Mouse (Mus musculus) frontal cortex, postnatal 14 days (tissue): ENCODE data around the gene Ddx58.

Source experiments
- DNase-seq, 2 experiments: peaks; one replicate each; pipeline ENCODE4 v3.0.0; 2022; ENCODE audit warnings: low spot score in 2 of 2

Ddx58 gene

GRCm38 (mm10) chr4:40234256-40234655 lies 5.4 kb downstream of the Ddx58 start:
- no peak for DNase-seq

DNA sequence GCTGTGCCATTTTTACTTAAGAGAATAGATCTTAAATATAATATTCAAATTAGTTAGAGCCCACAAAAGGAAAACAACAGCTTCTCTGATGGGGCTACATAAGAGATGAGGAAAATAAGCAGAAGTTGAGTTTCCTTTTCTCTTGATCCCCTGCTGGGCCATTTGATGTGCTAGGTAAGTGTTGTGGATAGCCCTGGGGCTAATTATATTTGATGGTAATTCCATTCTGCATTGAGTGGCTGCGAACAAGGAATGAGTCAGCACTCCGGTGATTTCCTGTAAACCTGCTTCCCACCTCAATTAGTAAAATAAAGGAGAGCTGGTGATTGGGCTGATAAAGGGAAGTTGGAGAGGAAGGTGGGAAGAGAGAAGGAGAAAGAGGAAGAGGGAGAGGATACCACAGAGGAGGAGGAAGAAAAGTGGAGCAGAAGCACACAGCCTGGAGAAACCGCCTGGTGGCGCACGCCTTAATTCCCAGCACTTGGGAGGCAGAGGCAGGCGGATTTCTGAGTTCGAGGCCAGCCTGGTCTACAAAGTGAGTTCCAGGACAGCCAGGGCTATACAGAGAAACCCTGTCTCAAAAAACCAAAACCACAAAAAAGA lies 6.5 kb downstream of the Ddx58 start:
- DNase-seq, result no peak

GRCm38 (mm10) chr4:40229723-40230122 lies 9.9 kb downstream of the Ddx58 start:
- DNase-seq, result no peak

GRCm38 (mm10) chr4:40227886-40228285 lies 11.7 kb downstream of the Ddx58 start:
- DNase-seq, result no peak

DNA sequence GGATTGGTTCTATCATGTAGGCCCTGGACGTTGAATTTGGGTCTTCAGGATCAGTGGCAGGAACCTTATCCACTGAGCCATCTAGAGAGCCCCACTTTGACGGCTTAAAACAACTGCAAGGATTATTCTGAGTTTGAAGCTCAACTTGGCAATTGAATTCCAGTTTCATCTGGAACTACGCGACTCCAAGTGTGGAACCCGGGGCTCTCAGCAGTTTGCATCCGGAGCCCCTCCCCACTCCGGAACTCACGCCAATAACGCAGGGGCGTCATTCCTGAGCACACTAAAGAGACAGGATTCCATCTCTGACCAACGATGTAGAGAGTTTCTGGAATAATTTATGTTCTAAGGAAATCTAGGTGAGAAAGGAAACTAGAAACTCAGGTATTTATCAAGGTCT lies 12.5 kb downstream of the Ddx58 start:
- no peak for DNase-seq

DNA sequence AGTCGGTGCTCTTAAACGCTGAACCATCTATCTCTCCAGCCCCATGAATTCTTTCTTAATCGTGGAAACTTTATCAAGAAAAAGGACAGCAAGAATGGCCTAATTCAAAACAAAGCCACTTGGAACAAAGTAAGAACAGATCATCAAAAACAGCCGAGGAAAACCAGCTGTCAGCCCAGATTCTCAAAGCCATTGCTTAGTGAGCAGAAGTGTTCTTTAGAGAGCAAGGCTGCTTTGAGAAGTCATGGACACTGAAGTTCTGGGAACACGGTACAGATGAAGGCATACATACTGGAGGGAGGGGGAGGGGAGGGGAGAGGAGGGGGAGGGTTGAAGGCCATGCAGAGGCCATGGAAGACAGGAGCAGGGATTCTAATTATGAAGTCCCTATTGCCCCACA lies 13.5 kb downstream of the Ddx58 start:
- no peak for DNase-seq

- DNase-seq, result no peak
Measured at GRCm38 (mm10) chr4:40221876-40222585, 17.6 kb downstream of the Ddx58 start.

DNA sequence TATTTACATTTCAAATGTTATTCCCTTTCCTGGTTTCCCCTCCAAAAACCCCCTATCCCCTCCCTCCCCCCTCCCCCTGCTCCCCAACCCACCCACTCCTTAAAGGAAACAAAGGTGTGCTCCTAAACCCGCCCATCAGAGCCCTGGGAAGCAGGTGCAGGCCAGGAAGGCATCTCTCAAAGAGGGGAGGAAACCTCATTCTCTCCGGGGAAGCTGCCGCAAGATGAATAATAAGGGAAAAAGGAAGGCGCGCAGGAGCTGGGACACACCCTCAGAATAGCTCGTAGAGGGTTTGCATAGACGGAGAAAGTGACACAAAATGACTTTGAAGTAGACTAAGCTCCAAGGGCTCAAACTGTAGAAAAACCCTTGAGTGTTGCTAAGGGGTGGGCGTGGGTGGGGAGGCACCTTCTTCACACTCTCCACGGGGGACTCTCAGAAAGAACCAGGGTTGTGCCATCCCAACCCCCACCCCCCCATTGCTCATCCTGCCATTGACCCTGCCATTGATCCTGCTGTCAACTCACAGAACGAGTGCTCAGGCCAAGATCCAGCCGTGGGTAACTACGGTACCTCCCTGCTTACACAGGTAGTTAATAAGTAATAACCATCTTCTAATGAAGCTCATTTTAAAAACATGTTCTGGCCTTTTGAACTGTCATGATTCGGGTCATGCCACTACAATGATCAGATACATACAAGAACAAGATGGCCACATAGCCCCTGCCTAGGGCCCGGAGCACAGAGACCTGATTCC lies 18.4 kb downstream of the Ddx58 start:
- DNase-seq, result no peak

DNA sequence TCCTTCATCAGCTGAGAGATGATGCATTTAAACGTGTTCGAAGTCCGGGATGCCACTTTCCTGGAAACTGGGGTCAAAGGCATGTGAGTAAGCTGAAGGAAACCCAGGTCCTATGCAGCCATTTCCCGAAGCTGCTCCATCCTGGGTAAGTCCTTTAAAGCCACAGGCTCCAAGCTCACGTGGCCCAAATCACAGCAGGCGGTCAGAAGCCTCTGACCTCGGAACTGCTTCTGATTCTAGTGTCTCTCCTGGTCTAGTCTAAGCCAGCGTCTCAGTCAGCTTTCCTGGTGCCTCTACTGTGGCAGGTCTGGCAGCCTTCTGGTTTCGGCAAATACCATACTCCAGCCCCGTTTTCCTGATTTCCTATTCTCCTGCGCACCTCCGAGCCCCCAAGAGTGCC lies 19.2 kb downstream of the Ddx58 start:
- DNase-seq, result no peak

- no peak for DNase-seq
Measured at GRCm38 (mm10) chr4:40218382-40218781, 21.2 kb downstream of the Ddx58 start.

- DNase-seq, result no peak
Measured at GRCm38 (mm10) chr4:40217910-40218309, 21.7 kb downstream of the Ddx58 start.

- no peak for DNase-seq
Measured at GRCm38 (mm10) chr4:40212177-40212576, 27.5 kb downstream of the Ddx58 start.

DNA sequence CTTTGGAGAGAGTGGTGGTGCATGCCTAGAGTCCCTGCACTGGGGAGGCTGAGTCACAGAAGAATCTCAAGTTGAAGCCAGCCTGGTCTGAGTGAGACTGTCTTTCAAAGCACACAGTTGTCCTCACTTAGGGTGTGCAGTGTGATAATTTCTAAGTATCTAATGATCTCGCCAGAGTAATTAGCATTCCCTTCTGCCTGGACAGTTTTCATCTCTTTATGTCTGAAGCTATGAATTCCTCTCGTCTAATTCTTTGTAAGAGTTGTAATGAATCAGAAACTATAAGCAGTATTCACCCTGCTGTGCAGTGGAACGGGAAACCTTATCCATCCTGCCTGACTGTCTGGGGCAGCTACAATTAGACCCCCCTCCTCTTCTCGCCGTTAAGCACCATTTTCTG lies 31.9 kb downstream of the Ddx58 start:
- no peak for DNase-seq

GRCm38 (mm10) chr4:40205231-40205903 lies 34.3 kb downstream of the Ddx58 start:
- no peak for DNase-seq

DNA sequence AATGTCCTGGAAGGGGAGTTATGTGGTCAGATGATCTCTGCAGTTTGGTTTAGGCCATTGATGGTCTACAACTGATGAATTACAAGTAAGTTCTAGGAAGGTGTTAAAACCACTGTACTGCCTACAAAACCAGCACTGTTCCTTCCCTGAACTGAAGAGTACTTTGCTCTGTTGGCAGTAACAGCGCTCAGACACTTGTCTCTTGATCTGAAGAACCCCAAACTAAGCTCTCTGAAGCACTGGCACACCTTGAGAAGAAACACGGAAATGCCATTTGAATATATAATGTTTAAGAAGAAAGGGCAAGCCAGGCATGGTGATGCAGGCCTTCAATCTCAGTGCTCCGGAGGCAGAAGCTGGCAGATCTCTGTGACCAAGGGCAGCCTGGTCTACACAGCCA lies 35.3 kb downstream of the Ddx58 start:
- no peak for DNase-seq

- DNase-seq, result no peak
Measured at GRCm38 (mm10) chr4:40202205-40202604, 37.4 kb downstream of the Ddx58 start.

- DNase-seq, result no peak
Measured at GRCm38 (mm10) chr4:40195336-40195735, 44.3 kb downstream of the Ddx58 start.

DNA sequence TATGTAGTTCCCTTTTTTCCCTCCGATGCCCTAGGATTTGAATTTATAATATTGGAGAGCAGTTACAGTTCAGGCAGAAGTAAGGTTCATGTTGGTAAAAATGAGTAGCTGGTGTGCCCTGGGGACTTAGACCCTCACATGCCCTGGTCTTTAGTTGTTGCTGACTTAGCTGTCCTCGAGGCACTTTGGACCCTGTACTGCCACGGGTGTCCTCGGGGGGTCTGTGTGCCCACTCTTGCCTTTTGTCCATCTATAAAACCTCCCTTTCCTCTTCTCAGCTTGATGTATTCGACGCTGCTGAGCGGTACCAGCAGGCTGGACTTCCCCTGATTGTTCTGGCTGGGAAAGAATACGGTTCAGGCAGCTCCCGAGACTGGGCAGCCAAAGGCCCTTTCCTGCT lies 46.2 kb downstream of the Ddx58 start:
- no peak for DNase-seq

- DNase-seq, result no peak
Measured at GRCm38 (mm10) chr4:40192246-40192645, 47.4 kb downstream of the Ddx58 start.

DNA sequence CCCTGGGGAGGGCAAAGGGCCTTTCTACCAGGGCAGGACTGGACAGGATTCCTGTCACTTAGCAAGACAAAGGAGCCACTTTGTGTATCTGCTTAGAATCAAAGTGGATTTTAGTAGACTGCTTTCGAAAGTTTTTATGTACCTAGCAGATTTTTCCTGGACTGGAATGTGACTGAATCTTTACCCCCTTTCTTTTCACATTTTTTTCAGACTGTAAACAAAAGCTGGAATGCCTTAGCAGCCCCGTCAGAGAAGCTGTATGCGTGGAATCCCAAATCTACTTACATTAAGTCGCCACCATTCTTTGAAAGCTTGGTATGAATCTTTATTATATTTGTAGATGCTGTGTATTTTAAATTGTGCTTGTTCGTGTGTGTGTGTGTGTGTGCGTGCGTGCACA lies 51.7 kb downstream of the Ddx58 start:
- DNase-seq, result no peak

GRCm38 (mm10) chr4:40184470-40184869 lies 55.2 kb downstream of the Ddx58 start:
- no peak for DNase-seq

GRCm38 (mm10) chr4:40183781-40184180 lies 55.8 kb downstream of the Ddx58 start:
- DNase-seq, result no peak
